15 mouse cellular contexts compared by ENCODE assay signal in the genomic region with DNA sequence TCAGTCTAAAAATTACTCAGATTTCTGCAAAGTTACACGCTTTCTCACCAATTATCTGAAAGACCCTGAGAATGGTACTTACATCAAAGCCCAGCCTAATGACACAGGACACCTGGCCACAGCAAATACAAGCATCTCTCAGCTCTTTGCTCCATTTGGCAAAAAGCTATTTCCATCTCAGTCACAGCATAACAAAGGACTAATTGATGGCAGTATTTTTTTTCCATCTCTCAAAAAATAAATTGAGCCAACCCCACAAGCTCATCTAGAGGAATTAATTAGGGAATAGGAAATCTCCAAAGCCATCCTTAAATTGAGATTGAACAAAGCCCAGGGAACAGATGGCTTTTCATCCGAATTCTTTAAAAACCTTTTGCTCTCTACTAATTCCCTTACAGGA.
DNase-seq lines count a peak whose midpoint lies in the region; ATAC-seq and TF ChIP-seq lines count a peak whose summit lies in the region.
"Had no signal": no experiment of that assay in that cellular context is flagged by ENCODE, and none has a peak within 500 bp of the region (broad histone marks: within the 10 kb centered on the region; RNA-seq: fewer than 3 reads in every experiment).

No protein-coding gene starts in this region.

- peak; percentile 71; the same call in 1 of the 2 replicates for ATAC-seq in embryonic facial prominence, embryonic 14.5 days (ENCODE audit: low read depth)
- peak; percentile 69; the same call in 1 of the 2 replicates for ATAC-seq in neural tube, embryonic 14.5 days (ENCODE audit: low read depth)
- ATAC-seq in neural tube, embryonic 15.5 days (ENCODE audit: low FRiP score), result no peak
- ATAC-seq in hindbrain, postnatal 0 days, result no peak
- no peak for ATAC-seq in megakaryocyte, adult 5-6 weeks (ENCODE audit: poor library complexity, severe bottlenecking)

- H3K9ac ChIP-seq in embryonic facial prominence, embryonic 14.5 days (ENCODE audit: low read depth, low read length), result no peak overlapping the region
- H3K9ac ChIP-seq in neural tube, embryonic 14.5 days (replicated peaks; ENCODE audit: low read depth, low read length), result no peak overlapping the region
- H3K9ac ChIP-seq in neural tube, embryonic 15.5 days (replicated peaks), result no peak overlapping the region
- no peak overlapping the region for H3K9ac ChIP-seq in hindbrain, postnatal 0 days (replicated peaks; ENCODE audit: low read length)
- H3K9ac ChIP-seq: heart, embryonic 15.5 days had no signal

- no peaks in the 10 kb centered on the region for H3K9me3 ChIP-seq in embryonic facial prominence, embryonic 14.5 days (ENCODE audit: control insufficient read depth, low read length)
- H3K9me3 ChIP-seq in embryonic facial prominence, embryonic 10.5 days, result no peaks in the 10 kb centered on the region
- H3K9me3 ChIP-seq in neural tube, embryonic 14.5 days (ENCODE audit: control insufficient read depth, low read length), result no peaks in the 10 kb centered on the region
- no peaks in the 10 kb centered on the region for H3K9me3 ChIP-seq in neural tube, embryonic 15.5 days (replicated peaks)
- H3K9me3 ChIP-seq in hindbrain, postnatal 0 days (ENCODE audit: low read length), result no peaks in the 10 kb centered on the region
- H3K9me3 ChIP-seq: heart, embryonic 15.5 days had no signal

- no peak overlapping the region for H3K4me2 ChIP-seq in embryonic facial prominence, embryonic 14.5 days (ENCODE audit: low read depth, low read length)
- H3K4me2 ChIP-seq in neural tube, embryonic 14.5 days (ENCODE audit: low read depth, low read length), result no peak overlapping the region
- no peak overlapping the region for H3K4me2 ChIP-seq in neural tube, embryonic 15.5 days
- H3K4me2 ChIP-seq in hindbrain, postnatal 0 days (ENCODE audit: low read depth, low read length), result no peak overlapping the region
- H3K4me2 ChIP-seq: heart, embryonic 15.5 days had no signal

- no peak for TF ChIP-seq CTCF in hindbrain, postnatal 0 days (IDR thresholded peaks at IDR 0.05; ENCODE audit: low read depth)

- H3K4me1 ChIP-seq in embryonic facial prominence, embryonic 14.5 days (ENCODE audit: control insufficient read depth, insufficient read depth, low read length), result peaks cover 6% of the 10 kb centered on the region; the same call in 1 of the 2 replicates
- H3K4me1 ChIP-seq in embryonic facial prominence, embryonic 10.5 days, result peaks cover 9% of the 10 kb centered on the region; the same call in 1 of the 2 replicates
- no peaks in the 10 kb centered on the region for H3K4me1 ChIP-seq in neural tube, embryonic 14.5 days (ENCODE audit: control insufficient read depth, insufficient read depth, low read length)
- 0 out of 2 replicates have a peak, but pooled peaks cover 3% of the 10 kb centered on the region for H3K4me1 ChIP-seq in neural tube, embryonic 15.5 days
- H3K4me1 ChIP-seq in hindbrain, postnatal 0 days (ENCODE audit: insufficient read depth, low read length), result no peaks in the 10 kb centered on the region
- H3K4me1 ChIP-seq: heart, embryonic 15.5 days had no signal

- WGBS in embryonic facial prominence, embryonic 14.5 days, result 53% methylated on average over 2 of the region's 2 CpGs
- WGBS in embryonic facial prominence, embryonic 10.5 days, result 58% methylated on average over 2 of the region's 2 CpGs
- WGBS in neural tube, embryonic 14.5 days, result 61% methylated on average over 2 of the region's 2 CpGs
- 52% methylated on average over 2 of the region's 2 CpGs for WGBS in neural tube, embryonic 15.5 days
- WGBS in hindbrain, postnatal 0 days, result 50% methylated on average over 2 of the region's 2 CpGs

- H3K27ac ChIP-seq in embryonic facial prominence, embryonic 14.5 days (replicated peaks; ENCODE audit: low read depth, low read length), result no peak overlapping the region
- H3K27ac ChIP-seq in embryonic facial prominence, embryonic 10.5 days (replicated peaks), result no peak overlapping the region
- H3K27ac ChIP-seq in neural tube, embryonic 14.5 days (ENCODE audit: low read depth, low read length), result no peak overlapping the region
- H3K27ac ChIP-seq in neural tube, embryonic 15.5 days (replicated peaks), result no peak overlapping the region
- H3K27ac ChIP-seq in hindbrain, postnatal 0 days, result no peak overlapping the region; the same call in 1 of the 2 replicates
- H3K27ac ChIP-seq: heart, adult 2 months; heart, embryonic 15.5 days had no signal

- no peaks in the 10 kb centered on the region for H3K27me3 ChIP-seq in embryonic facial prominence, embryonic 14.5 days (replicated peaks; ENCODE audit: control insufficient read depth, insufficient read depth, low read length)
- no peaks in the 10 kb centered on the region for H3K27me3 ChIP-seq in embryonic facial prominence, embryonic 10.5 days (replicated peaks; ENCODE audit: low read depth, poor library complexity, severe bottlenecking)
- H3K27me3 ChIP-seq in neural tube, embryonic 14.5 days (ENCODE audit: control insufficient read depth, insufficient read depth, low read length), result no peaks in the 10 kb centered on the region
- no peaks in the 10 kb centered on the region for H3K27me3 ChIP-seq in neural tube, embryonic 15.5 days (replicated peaks)
- no peaks in the 10 kb centered on the region for H3K27me3 ChIP-seq in hindbrain, postnatal 0 days (ENCODE audit: insufficient read depth, low read length)
- H3K27me3 ChIP-seq: heart, embryonic 15.5 days had no signal

- peak; percentile 22 for DNase-seq in embryonic facial prominence, embryonic 14.5 days (ENCODE audit: low spot score)
- no peak for DNase-seq in embryonic facial prominence, embryonic 10.5 days (ENCODE audit: low spot score)
- peak; percentile 15 for DNase-seq in hindbrain, postnatal 0 days (ENCODE audit: low spot score)
- no peak for DNase-seq in urinary bladder, postnatal 10 days (ENCODE audit: low spot score)
- no peak for DNase-seq in embryo, embryonic 11 days
- DNase-seq: cerebellum, adult 8-10 months; gastrocnemius, postnatal 14 days; heart, adult 2 months; lung, adult 2 months; lung, postnatal 36 days; thymus, postnatal 36 days had no signal

- H3K36me3 ChIP-seq in embryonic facial prominence, embryonic 14.5 days (ENCODE audit: control insufficient read depth, insufficient read depth, low read length), result no peaks in the 10 kb centered on the region
- H3K36me3 ChIP-seq in embryonic facial prominence, embryonic 10.5 days (replicated peaks), result no peaks in the 10 kb centered on the region
- H3K36me3 ChIP-seq in neural tube, embryonic 14.5 days (ENCODE audit: control insufficient read depth, insufficient read depth, low read length), result no peaks in the 10 kb centered on the region
- no peaks in the 10 kb centered on the region for H3K36me3 ChIP-seq in neural tube, embryonic 15.5 days
- H3K36me3 ChIP-seq in hindbrain, postnatal 0 days (ENCODE audit: insufficient read depth, low read length), result no peaks in the 10 kb centered on the region
- H3K36me3 ChIP-seq: heart, embryonic 15.5 days had no signal

- no peak overlapping the region for H3K4me3 ChIP-seq in embryonic facial prominence, embryonic 14.5 days (ENCODE audit: low read depth, low read length)
- H3K4me3 ChIP-seq in embryonic facial prominence, embryonic 10.5 days, result no peak overlapping the region
- no peak overlapping the region for H3K4me3 ChIP-seq in neural tube, embryonic 14.5 days (ENCODE audit: low read depth, low read length)
- H3K4me3 ChIP-seq in neural tube, embryonic 15.5 days (replicated peaks), result no peak overlapping the region
- H3K4me3 ChIP-seq in hindbrain, postnatal 0 days (ENCODE audit: low read length), result no peak overlapping the region
- H3K4me3 ChIP-seq: heart, adult 2 months; heart, embryonic 15.5 days had no signal

Comparison
In these comparisons a context has a peak if more than half of its experiments do, and no peak if none do; other contexts are left out.
1. ATAC-seq: peak in embryonic facial prominence, embryonic 14.5 days (single experiment) and neural tube, embryonic 14.5 days (single experiment); none in neural tube, embryonic 15.5 days (single experiment), hindbrain, postnatal 0 days (single experiment) and megakaryocyte, adult 5-6 weeks (single experiment).
2. DNase-seq: peak in embryonic facial prominence, embryonic 14.5 days (single experiment) and hindbrain, postnatal 0 days (single experiment); none in embryonic facial prominence, embryonic 10.5 days (single experiment), urinary bladder, postnatal 10 days (single experiment) and embryo, embryonic 11 days (single experiment).